Mouse (Mus musculus) stomach, postnatal 0 days (tissue): ENCODE data around the gene Fam160a2. TPM values are rescaled to one million over a fixed set of nuclear protein-coding genes. Genes with fewer than 3 reads are reported as not detected.

ENCODE experiments used
- ATAC-seq: fragments of 200-750 bp; cut with Nextera tagmentation; 2 replicates; pipeline ENCODE4 v1.8.0; 2017; ENCODE audit not compliant: low FRiP score, low TSS enrichment
- DNase-seq: peaks from one replicate; pipeline ENCODE4 v3.0.0-alpha.2; 2016; ENCODE audit warnings: low spot score
- H3K27ac ChIP-seq: fragments of 300-500 bp; sonication (generic); replicated peaks from 2 replicates; pipeline ENCODE4 v1.5.1; 2014; ENCODE audit warnings: mild to moderate bottlenecking, control low read depth
- H3K27me3 ChIP-seq: fragments of 300-500 bp; sonication (generic); 2 replicates; pipeline ENCODE4 v1.6.1; 2014; ENCODE audit warnings: low read length; ENCODE audit not compliant: control insufficient read depth, insufficient read depth
- H3K36me3 ChIP-seq: fragments of 300-500 bp; sonication (generic); 2 replicates; pipeline ENCODE4 v1.6.1; 2014; ENCODE audit warnings: low read length, mixed read lengths; ENCODE audit not compliant: control insufficient read depth, insufficient read depth
- H3K4me1 ChIP-seq: fragments of 300-500 bp; sonication (generic); replicated peaks from 2 replicates; pipeline ENCODE4 v1.6.1; 2014; ENCODE audit warnings: antibody characterized with exemption; ENCODE audit not compliant: control insufficient read depth, insufficient read depth
- H3K4me2 ChIP-seq: fragments of 300-500 bp; sonication (generic); replicated peaks from 2 replicates; pipeline ENCODE4 v1.6.1; 2014; ENCODE audit warnings: low read depth, mild to moderate bottlenecking, control low read depth, moderate library complexity
- H3K4me3 ChIP-seq: fragments of 300-500 bp; sonication (generic); 2 replicates; pipeline ENCODE4 v1.5.1; 2014; ENCODE audit warnings: low read depth, low read length, control low read depth
- H3K9ac ChIP-seq: fragments of 300-500 bp; sonication (generic); 2 replicates; pipeline ENCODE4 v1.6.1; 2014; ENCODE audit warnings: mild to moderate bottlenecking, low read length, control low read depth, mixed read lengths
- H3K9me3 ChIP-seq: fragments of 300-500 bp; sonication (generic); 2 replicates; pipeline ENCODE4 v1.6.1; 2016; ENCODE audit warnings: low read length; ENCODE audit not compliant: control insufficient read depth
- CTCF ChIP-seq: IDR thresholded peaks from 2 replicates; pipeline ENCODE4 v1.5.1; 2016; ENCODE audit warnings: antibody characterized with exemption, low read depth, mild to moderate bottlenecking, moderate library complexity
- EP300 ChIP-seq: optimal IDR thresholded peaks from 2 replicates; pipeline ENCODE3; 2016; ENCODE audit warnings: antibody characterized with exemption
- WGBS: fragments of 180-500 bp; shearing (Covaris S2); extraction: QIAGEN DNeasy Blood & Tissue Kit; methylation state at CpG from one replicate; pipeline ENCODE4 v1.1.7; 2014; 5-methylcytosine and 5-hydroxymethylcytosine counted together
- polyA plus RNA-seq: library from polyadenylated mRNA; unstranded; fragments of >200 nt; fragmentation: Nextera tagmentation; extraction: Ambion mirVana; gene quantifications from 2 replicates; pipeline ENCODE4 v1.2.1, GENCODE M21; 2015

Fam160a2 gene
- polyA plus RNA-seq, 1 experiment from 2014 or later, result 18.5 TPM

DNA sequence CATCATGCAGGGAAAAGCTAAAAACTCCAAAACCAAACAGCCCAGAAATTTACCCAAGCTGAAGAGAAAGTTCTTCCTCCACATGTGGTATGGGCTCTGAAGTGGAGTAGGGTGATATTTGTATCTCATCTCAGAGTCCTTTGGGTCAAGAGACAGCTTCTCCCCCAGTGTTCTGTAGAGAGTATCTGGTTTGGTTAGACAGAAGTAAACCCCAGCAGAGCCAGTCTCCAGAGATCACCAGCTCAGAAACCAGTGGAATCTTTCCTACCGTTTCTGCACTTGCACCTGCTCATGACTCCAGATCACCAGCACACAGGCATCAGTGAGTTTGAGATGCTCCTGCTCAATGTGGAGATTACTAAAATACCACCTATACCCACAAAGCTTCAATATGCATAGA lies 65.8 kb downstream of the Fam160a2 start, which contains the start of gene Olfr690:
Gene Olfr690 (minus strand): TSS at position 101 of the 400 bp plus-strand sequence.
- 91% methylated on average over 1 of the region's 1 CpGs for WGBS
- Histone ChIP-seq H3K4me2 (no peak within 1 kb of the TSS), H3K36me3 (no peaks in the 10 kb centered on the region), H3K9ac (no peak within 1 kb of the TSS), H3K27ac (no peak within 1 kb of the TSS), H3K9me3 (no peaks in the 10 kb centered on the region), H3K4me3 (no peak within 1 kb of the TSS), H3K4me1 (no peaks in the 10 kb centered on the region), H3K27me3 (no peaks in the 10 kb centered on the region)
- no peak for DNase-seq
- no peak for ATAC-seq
- TF ChIP-seq CTCF (no peak), EP300 (no peak)

DNA sequence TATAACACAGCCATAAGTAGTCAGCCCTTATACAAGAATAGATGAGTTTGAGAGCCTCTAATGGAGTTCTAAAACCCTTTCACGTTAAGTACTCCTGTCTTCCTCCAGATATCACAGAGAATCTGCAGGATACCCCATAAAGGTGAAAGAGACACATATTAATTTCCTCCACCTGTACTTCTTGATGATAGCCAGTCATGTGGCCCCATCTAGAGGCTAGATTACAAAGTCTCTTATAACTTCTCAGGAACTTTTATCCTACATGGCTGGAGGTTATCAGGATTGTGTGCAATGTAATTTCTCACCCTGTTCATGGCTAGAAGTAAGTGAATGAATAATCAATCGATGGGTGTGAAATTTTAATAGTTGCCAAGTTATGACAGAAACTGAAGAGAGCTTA lies 74.6 kb downstream of the Fam160a2 start:
- Histone ChIP-seq H3K4me1 (no peaks in the 10 kb centered on the region), H3K4me2 (no peak overlapping the region), H3K36me3 (no peaks in the 10 kb centered on the region), H3K4me3 (no peak overlapping the region), H3K27ac (no peak overlapping the region), H3K27me3 (no peaks in the 10 kb centered on the region), H3K9ac (no peak overlapping the region), H3K9me3 (no peaks in the 10 kb centered on the region)
- 62% methylated on average over 2 of the region's 2 CpGs for WGBS
- DNase-seq (no peak), ATAC-seq (no peak)
- TF ChIP-seq CTCF (peak; percentile 28; the same call in 1 of the 2 replicates), EP300 (no peak)

Other genes with a start within 250 kb of the Fam160a2 start
- gene Olfr684, start 236.4 kb downstream of the Fam160a2 start, polyA plus RNA-seq, result not detected in 2 replicates
- not detected in 2 replicates for gene Olfr685, start 214.0 kb downstream of the Fam160a2 start, polyA plus RNA-seq
- gene Olfr686, start 192.6 kb downstream of the Fam160a2 start, polyA plus RNA-seq, result not detected in 2 replicates
- gene Olfr688, start 112.0 kb downstream of the Fam160a2 start, polyA plus RNA-seq, result not detected in 2 replicates
- gene Olfr689, start 88.9 kb downstream of the Fam160a2 start, polyA plus RNA-seq, result 0.04 TPM in 1 of 2 replicates, not detected in the other
- gene Olfr690, start 66.0 kb downstream of the Fam160a2 start, polyA plus RNA-seq, result not detected in 2 replicates
- not detected in 2 replicates for gene Olfr691, start 57.8 kb downstream of the Fam160a2 start, polyA plus RNA-seq
- not detected in 2 replicates for gene Olfr692, start 31.8 kb downstream of the Fam160a2 start, polyA plus RNA-seq
- not detected in 2 replicates for gene Gm5901, start 25.0 kb downstream of the Fam160a2 start, polyA plus RNA-seq
- gene Cnga4, start 4.5 kb upstream of the Fam160a2 start, polyA plus RNA-seq, result not detected in 2 replicates
- gene Cckbr, start 25.7 kb upstream of the Fam160a2 start, polyA plus RNA-seq, result 3.3 and 3.6 TPM in 2 replicates
- gene Cavin3, start 82.2 kb upstream of the Fam160a2 start, polyA plus RNA-seq, result 163 and 184 TPM in 2 replicates
- 79.7 and 91.0 TPM in 2 replicates for gene Smpd1, start 154.3 kb upstream of the Fam160a2 start, polyA plus RNA-seq
- gene Apbb1, start 181.6 kb upstream of the Fam160a2 start, polyA plus RNA-seq, result 16.6 and 18.5 TPM in 2 replicates
- 2.7 and 5.4 TPM in 2 replicates for gene Hpx, start 200.1 kb upstream of the Fam160a2 start, polyA plus RNA-seq
- gene Trim3, start 233.5 kb upstream of the Fam160a2 start, polyA plus RNA-seq, result 14.5 TPM in 2 replicates
- gene Timm10b, start 240.0 kb upstream of the Fam160a2 start, polyA plus RNA-seq, result 184 and 204 TPM in 2 replicates
- 53.0 and 53.2 TPM in 2 replicates for gene Arfip2, start 240.4 kb upstream of the Fam160a2 start, polyA plus RNA-seq
- 42.7 and 45.1 TPM in 2 replicates for gene Gm45799, start 240.5 kb upstream of the Fam160a2 start, polyA plus RNA-seq